Mouse (Mus musculus): ENCODE measurements around the gene Ifitm7.
"Not testable (repeated sequence)": the region's sequence is repeated elsewhere in the genome, so short reads cannot be mapped to it uniquely, and the experiment has no call there.

Ifitm7 gene

DNA sequence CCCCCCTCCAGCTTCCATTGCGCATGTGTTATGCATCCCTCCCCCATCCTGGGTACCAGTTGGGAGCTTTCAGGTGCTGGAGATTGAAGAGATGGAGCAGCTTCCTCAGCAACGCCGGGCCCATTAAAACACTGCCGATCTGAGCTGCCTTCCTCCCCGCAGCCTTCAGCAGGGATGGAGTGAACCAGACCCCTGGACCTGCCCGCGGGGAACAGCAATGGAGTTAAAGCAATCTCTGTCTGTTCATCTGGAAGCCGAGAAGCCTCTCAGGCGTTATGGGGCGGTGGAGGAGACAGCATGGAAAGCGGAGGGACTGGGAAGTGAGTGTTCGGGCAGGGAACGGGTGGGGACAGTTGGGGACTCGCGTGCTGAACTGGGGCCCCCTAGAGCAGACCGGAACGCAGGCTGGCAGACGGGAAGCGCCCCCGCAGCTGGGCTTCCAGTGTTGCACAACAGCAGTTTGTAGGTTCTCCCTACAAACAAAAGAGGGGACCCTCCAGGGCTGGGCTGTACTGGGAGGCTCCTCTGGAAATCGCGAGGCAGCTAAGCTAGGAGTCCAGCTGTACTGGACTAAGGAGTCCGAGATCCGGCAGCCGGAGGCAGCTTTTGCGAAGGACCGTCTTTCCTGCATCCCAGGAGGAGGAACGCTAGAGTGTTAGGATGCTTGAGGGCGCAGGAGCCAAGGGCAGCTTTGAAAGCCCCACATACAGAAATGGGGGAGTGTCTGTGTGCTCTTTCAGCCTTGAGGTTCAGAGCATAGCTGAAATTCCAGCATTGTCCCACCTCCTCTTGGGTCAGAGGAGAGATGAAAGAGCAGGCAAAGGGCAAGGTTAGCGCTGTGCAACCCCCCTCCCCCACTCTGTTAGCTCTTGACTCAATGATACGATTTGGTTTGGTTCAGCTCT is at the start of gene Ifitm7, which contains the start of gene 2900011O08Rik:
Gene Ifitm7 (minus strand): TSS at position 315 of the 905 bp plus-strand sequence.
Gene 2900011O08Rik (plus strand): TSS at position 31 of the 905 bp plus-strand sequence.
- peak; percentile 46 for DNase-seq (ENCODE audit: low spot score)

DNA sequence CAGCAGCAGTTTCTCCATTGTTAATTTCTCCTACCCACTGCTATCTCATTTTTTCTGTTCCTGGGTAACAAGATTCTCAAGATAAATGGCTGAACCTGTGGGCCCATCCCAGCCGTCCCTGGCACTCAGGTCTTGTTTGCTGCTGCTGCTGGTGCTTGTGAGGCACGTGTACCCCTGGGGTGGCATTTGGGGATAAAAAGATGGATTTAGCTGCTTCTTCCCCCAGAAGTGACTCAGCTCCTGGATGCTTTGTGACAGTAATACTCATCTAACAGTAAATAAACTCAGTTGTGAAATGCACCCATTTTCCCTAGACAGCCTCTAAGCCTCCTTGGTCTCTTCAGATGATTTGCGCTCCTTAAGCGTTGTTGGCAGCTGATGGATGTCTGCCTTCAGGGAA is 46.4 kb upstream of the Ifitm7 start:
- DNase-seq (ENCODE audit: low spot score): no peak

DNA sequence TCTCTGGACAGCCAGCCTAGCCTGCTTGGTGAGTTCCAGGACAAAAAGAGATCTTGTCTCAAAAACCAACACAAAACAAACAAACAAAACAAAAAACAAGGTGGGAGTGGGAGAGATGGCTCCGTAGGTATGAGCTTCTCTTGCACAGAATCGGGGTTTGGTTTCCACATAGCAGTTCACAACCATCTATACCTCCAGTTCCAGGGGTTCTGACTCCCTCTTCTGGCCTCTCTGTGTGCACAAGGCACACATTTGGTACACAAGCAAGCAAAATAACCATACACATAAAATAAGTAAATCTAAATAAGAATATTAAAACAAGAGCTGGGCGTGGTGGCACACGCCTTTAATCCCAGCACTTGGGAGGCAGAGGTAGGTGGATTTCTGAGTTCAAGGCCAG is 44.0 kb upstream of the Ifitm7 start:
- no peak for DNase-seq (ENCODE audit: low spot score)

DNA sequence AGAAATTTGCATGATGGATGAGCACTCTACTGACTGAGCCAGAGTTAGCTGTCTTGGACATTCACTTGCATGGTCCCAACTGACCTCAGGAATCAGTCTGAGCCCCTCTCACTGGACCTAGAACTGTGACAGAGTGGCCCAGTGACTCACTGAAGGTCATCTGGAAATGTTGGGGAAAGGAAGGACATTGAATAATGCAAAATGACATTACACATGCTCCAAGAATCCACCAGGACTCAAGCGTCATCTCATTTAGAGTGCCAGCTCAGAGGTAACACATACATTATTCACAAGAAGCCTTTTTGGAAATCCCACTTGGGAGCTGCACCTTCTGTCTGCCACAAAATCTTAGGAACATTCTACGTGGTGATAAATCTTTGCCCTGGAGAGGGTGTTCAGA is 43.2 kb upstream of the Ifitm7 start:
- no peak for DNase-seq (ENCODE audit: low spot score)

DNA sequence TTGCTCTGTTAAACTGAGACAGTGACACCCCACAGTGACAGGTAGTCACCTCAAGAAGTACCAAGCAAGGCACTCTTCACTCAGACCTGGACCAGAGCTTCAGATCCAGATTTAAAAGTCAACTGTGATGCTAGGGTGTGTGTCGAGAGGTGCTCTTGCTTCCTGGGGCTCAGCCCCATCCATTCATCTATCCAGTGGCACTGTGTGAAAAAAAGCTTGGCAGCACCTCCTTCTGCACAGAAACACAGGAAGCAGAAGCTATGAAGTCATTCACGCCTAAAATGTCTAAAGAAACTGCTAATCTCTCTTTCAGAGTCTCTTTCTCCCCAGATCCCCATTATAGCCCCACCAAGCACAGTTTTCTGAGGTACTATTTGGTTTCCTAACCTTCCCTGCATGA is 42.4 kb upstream of the Ifitm7 start:
- DNase-seq (ENCODE audit: low spot score): no peak

DNA sequence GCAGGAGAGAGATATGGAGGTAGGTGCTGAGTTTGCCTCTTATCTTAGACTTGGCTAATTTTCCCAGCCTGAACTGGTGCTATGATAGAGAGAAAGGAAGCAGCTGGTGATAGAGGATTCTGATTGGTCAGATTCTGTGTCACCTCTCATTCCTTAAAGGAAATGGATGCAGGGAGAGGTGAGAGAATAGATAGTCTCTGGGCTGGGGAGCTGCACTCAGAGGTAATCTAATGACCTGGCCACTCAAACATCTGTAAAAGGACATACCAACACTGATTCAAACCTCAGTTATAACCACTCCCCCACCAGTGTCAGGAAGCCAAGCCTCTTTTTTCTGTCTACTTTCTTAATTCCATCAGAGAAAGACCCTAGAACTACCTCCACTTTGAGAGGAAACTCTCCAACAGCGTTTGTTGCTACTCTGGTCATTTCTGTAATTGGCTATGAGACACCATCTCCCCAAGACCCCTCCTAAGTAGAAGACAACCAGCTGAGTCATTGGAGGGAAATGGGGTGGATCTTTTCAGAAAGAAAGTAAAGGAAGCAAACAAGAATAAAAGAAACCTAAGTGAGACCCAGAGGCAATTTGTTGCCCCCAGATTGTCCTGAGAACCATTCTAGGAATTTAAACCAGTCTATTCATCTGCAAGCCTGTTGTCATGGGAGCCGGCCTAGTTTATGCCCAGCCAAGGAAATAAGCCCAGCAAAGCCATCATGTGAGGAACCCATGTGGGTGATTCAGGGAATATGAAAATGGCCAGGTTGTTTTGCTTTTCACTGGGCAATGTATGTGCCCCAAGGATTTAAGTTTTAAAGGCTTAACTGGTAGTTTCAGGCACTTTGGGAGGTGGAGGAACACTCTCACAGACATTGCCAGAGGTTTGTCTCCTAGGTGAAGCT is 38.7 kb upstream of the Ifitm7 start:
- DNase-seq (ENCODE audit: low spot score): no peak

DNA sequence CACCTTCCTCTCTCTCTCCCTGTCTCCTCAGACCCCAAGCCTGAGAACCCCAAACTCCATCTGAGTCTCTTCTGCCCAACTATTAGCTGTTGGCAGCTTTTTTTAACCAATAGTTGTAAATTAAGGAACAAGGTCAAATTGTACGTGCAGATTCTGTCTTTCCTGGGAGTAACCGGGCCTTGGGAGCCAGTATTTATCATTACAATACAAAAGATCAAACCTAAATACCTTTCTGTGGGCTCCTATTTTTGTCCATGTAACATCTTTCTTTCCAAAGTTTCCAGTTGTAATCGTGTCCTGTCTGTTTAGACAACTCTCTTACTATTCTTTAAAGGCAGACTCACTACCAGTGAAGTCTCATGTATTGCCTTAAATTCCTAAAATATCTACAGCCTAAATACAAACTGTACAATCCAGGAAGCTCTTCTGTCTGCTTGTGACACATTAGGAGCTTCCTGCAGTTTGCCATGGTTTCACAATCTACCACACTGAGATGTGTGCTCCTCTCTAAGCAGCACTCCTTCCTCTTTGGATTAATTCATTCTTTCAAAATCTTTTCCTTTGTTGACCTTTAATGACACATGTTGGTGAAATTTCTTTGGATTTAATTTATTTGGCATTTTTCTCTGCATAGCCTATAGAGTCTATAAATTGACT is 34.6 kb upstream of the Ifitm7 start:
- no peak for DNase-seq (ENCODE audit: low spot score)

DNA sequence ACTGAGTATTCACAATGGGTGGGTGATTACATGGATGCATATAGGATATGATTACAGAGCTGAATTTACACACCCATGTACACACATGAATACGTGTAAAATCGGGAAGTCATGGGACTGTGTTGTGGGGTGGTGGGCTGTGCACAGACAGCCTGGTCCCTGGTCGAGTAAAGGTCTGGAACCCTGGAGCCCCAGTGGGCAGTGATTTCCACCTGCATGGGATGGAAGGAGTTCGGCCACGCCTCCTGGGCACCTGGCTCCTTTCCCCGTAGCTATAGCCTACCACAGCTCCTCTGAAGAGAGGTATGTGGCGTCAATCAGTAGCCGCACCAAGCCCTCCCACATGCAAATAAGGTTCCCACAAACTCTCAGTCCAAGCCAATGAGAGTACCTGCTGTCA is 30.6 kb upstream of the Ifitm7 start:
- DNase-seq (ENCODE audit: low spot score): no peak

DNA sequence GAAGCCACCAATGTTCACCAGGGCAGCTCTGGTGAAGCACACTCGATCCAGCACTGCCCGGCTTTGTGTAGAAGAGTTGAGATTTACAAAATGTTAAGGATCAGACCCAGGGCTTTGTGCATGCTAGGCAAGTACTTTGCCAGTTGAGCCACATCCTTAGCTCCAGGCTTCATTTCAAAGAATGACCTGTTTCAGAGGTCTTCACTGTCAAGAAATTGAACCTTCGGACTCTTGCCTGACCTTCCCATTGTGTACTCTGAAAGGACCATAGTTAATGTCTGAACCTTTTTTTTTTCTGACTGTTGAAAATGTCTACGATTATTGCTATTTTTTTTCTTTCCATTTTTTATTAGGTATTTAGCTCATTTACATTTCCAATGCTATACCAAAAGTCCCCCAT is 23.3 kb upstream of the Ifitm7 start:
- DNase-seq (ENCODE audit: low spot score): no peak

DNA sequence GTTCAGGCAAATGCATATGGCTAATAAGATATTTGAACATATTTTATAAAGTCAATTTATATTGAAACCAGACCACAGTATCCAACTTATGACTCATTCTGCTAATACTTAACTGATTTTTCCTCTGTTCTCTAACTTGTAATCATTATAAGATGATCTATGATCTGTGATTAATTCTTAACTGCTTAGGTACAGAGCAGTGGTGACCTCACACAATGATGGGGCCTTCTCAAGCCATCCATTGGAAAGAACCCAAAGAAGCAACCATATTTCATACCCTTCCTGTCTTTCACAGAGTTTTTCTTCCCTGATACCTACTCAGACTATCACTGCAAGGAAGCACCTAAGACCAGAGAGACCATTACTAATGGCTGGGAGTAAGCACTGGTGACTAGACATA is 22.0 kb upstream of the Ifitm7 start:
- DNase-seq (ENCODE audit: low spot score): no peak

DNA sequence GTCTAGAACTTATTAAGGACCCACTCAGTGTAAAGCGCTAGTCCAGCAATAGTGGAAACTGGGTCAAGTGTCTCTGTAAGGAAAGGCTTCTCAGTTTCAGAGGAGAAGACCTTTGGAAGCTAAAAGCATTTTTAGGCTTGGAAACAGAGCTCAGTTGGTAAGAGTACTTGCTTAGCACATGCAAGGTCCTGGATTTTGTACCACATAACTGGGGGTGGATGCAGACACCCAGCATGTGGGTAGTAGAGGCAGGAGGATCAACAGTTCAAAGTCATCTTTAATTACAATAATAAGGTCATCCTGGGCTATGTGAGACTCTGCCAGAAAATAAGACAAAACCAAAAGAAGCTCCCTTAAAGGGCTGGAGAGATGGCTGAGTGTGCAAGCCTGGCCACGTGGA is 21.4 kb upstream of the Ifitm7 start:
- no peak for DNase-seq (ENCODE audit: low spot score)

DNA sequence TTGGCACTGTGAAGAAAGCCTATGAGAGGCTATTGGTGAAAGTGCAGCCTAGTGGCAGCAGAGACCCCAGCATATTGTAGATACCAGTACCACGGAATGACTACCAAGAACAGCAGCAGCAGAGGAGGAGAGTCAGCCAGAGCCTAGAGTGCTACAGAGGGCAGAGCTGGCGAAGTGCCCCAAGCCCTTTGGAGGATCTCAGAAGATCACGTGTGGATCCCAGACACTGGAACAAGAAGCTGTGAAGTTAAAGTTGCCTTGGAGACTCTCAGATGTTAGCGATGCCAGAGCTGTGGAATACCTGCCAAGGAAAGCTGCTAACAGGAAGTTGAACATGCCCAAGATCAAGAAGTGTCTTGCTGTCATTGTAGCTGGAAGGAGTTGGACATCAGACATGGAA is 18.6 kb upstream of the Ifitm7 start:
- peak; percentile 46 for DNase-seq (ENCODE audit: low spot score)

DNA sequence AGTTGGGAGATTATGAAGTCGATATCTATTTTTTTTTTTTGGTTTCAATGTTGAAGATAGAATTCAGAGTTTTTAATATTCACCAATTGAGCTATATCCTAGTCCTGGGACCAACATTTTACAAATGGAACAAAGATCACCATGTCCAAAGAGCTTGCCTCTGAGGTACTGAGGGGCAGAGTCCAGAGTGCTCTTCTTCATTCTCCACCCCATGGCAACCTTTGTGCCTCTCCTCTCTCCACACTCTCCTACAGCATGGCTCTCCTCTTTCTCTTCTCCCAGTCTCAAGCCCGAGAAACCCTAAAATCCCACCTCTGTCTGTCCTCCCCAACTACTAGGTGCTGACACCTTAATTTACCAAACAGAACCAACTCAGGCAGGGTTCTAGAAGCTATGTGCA is 18.0 kb upstream of the Ifitm7 start:
- DNase-seq (ENCODE audit: low spot score): no peak

DNA sequence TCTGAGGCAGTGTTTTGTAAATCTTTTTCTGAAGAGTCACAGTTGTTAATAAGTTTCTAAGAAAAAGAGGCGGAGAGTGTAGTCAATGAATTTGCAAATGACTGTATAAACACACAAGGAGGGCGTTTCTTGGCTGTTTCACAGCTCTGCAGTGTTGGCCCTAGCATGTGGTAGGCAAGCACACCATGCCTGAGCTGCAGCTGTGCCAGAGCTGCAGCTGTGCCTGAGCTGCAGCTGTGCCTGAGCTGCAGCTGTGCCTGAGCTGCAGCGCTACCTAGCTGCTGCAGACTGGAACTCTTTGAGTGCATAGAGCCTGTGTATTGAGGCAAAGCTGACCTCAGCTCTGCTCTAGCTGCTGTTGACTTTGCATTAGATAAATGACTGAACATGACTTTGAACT is 17.5 kb upstream of the Ifitm7 start:
- no peak for DNase-seq (ENCODE audit: low spot score)

DNA sequence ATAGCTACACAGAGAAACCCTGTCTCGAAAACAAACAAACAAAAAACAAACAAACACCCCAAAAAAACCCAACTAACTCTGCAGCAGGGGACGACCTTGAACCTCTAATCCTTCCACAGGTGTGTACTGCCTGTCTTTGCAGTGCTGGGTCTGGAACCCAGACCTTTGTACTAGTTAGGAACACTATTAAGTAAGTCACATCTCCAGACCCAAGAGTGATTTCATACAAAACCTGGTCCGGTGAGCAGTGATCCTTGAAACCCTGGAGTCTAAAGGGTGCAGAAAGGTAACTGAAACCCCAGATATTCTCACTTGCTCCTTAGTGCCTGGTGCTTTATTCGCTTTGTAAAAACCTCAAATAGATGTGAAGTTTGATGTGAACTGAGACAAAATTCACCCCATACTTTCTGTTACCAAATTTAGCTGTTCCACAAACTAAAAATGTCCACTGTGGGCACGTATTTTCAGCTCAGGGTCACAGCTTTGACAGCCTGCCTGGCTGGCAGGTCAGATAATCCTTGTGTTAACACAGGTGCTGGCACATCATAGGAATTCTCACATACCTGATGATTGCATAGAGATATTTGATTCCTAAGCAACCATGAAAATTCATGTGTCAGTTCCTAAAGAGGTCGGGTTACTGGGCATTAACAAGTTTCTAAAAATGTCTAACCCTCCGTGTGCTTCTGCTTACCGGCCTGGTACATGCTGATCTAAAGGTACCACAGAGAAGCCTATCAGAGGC is 16.9 kb upstream of the Ifitm7 start:
- no peak for DNase-seq (ENCODE audit: low spot score)

DNA sequence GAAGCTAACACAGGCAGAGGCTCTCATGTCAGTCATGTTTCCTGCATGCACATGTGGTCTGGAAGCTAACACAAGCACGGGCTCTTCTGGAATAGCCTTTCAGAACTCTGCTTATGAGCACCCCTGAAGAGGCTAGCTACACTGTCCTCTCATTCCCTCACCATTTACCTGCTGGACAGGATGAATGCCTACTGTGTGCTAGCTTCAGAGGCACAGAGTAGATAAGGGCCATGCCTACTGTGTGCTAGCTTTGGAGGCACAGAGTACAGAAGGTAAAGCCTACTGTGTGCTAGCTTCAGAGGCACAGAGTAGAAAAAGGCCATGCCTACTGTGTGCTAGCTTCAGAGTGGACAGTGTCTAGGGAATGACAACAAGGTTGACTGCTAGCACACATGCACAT is 7.8 kb upstream of the Ifitm7 start:
- DNase-seq (ENCODE audit: low spot score): no peak

DNA sequence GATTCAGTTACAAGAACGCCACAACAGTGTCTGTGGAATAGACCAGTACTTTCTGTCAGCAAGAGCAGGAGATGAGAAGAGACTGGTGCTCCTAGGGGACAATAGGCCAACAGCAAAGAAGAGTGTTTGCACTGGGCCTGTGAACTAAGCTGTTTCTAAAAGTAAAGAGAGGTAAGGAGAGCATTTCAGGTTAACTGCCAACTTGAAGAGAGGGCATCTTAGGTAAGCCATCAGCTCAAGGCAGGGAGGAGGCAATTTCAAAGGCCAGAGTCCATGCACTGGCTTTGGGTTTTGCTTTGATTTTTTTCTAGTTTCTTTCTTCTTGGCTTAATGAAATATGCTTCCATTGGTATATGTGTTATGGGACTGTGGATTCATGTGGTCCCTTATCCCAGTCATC is 7.4 kb upstream of the Ifitm7 start:
- no peak for DNase-seq (ENCODE audit: low spot score)

DNA sequence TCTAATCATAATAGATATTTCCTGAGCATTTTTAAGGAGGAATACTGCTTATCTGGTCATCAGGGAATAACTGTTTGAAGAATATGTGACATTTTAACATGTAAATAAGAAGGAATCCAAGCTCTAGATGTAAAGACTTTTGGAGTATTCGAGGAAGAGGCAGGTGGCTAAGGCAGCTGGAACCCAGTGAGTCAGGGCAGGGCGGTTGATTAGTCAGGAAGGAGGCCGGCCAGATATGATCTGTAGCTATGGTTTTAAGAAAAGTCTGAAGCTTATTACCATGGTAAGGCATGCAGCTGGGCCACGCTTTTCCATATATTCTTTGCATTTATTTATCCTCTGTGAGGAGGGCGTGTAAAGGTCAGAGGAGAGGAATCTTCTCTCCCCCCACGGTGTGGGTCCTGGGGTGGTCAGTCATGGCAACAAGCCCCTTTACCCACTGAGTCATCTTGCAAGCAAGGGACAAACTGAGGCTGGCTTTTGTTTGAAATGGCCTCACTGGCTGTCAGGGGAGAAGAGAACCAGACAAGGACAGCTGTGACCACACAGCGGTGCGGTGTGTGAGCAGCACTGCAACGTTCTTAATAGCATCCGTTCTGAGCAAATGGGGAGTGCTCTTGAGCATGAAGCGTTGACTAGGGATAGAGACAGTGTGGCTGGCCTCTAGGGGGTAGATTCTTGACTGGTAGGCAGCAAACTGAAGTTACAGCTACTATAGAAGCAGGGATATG is 6.0 kb upstream of the Ifitm7 start:
- no peak for DNase-seq (ENCODE audit: low spot score)

DNA sequence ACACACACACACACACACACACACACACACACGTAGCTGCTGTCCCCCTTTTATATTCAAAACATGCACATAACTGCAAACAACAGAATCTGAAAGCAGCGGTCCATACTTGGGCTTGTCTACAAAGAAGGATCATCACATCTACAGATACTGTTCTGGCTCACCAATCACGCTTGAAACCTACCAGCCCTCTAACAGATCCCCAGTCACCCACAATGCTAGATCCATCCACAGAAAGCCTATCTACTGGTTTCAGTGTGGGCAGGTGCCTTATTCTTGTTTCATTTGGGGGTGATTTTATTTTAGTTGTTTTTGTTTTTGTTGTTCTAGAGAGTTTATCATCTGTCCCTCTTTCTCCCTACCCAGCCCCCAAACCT is 503 bp downstream of the Ifitm7 start:
- no peak for DNase-seq (ENCODE audit: low spot score)

DNA sequence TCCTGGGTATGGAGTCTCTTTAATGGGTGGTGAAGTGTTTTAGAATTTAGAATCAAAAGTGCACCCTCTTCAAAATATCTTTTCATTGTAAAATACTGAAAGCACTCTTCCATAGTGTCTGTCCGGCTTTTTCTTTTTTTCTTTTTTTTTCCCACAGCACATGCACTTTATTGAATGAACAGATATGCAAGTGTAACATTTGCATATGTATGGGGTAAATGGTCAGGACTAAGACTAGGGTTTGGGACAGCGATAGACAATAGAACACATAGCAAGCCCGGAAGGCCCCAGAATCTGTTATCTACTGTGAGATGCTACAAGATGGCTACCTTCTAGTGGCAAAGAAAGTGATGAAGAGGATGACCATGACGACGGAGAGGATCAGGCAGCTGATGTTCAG is 3.5 kb downstream of the Ifitm7 start:
- DNase-seq (ENCODE audit: low spot score): no peak

DNA sequence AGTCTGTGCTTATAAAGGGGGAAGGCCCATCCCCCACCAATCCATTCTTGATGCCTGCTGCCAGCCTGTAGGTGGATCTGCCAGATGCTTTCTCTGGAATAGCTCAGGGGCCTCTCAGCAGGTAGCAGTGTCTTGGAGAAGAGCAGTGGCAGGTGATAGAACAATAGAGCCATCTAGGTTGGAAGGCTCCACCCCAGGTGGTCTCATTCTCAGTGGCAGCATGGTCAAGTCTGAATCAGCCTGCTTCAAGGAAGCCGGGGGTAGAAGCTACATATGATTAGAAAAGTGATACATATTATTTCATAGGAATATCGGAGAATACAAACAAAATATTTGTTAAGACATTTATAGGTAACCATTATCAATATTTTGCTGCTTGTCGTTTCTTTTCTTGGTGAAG is 5.0 kb downstream of the Ifitm7 start:
- not testable (repeated sequence) for DNase-seq (ENCODE audit: low spot score)

Measured in testis, postnatal 10 days (tissue).